Mouse (Mus musculus) midbrain, embryonic 13.5 days (tissue): ENCODE measurements around the gene March4. TPM values are rescaled to one million over a fixed set of nuclear protein-coding genes. Genes with fewer than 3 reads are reported as not detected.
A peak's percentile ranks its signal among the peaks of the same experiment; 100 is the strongest.

Experiments
- ATAC-seq: fragments of 200-750 bp; cut with Nextera tagmentation; 2 replicates; pipeline ENCODE4 v1.8.0; 2017; ENCODE audit warnings: mild to moderate bottlenecking, moderate TSS enrichment, moderate library complexity
- H3K27ac ChIP-seq: fragments of 300-500 bp; sonication (generic); 2 replicates; pipeline ENCODE4 v1.5.1; 2015; ENCODE audit warnings: inconsistent platforms, mild to moderate bottlenecking, moderate library complexity
- H3K27me3 ChIP-seq: fragments of 300-500 bp; sonication (generic); 2 replicates; pipeline ENCODE4 v1.6.1; 2015; ENCODE audit warnings: mild to moderate bottlenecking, inconsistent platforms
- H3K36me3 ChIP-seq: fragments of 300-500 bp; sonication (generic); 2 replicates; pipeline ENCODE4 v1.6.1; 2015; ENCODE audit warnings: mild to moderate bottlenecking, inconsistent platforms
- H3K4me1 ChIP-seq: fragments of 300-500 bp; sonication (generic); replicated peaks from 2 replicates; pipeline ENCODE4 v1.6.1; 2015; ENCODE audit warnings: inconsistent platforms
- H3K4me2 ChIP-seq: fragments of 300-500 bp; sonication (generic); replicated peaks from 2 replicates; pipeline ENCODE4 v1.6.1; 2015; ENCODE audit warnings: moderate library complexity, mild to moderate bottlenecking, inconsistent platforms
- H3K4me3 ChIP-seq: fragments of 300-500 bp; sonication (generic); replicated peaks from 2 replicates; pipeline ENCODE4 v1.5.1; 2015; ENCODE audit warnings: mild to moderate bottlenecking, inconsistent platforms
- H3K9ac ChIP-seq: fragments of 300-500 bp; sonication (generic); replicated peaks from 2 replicates; pipeline ENCODE4 v1.6.1; 2015; ENCODE audit warnings: mild to moderate bottlenecking, inconsistent platforms
- H3K9me3 ChIP-seq: fragments of 300-500 bp; sonication (generic); 2 replicates; pipeline ENCODE4 v1.6.1; 2016; ENCODE audit warnings: mild to moderate bottlenecking, inconsistent platforms
- WGBS: fragments of 180-500 bp; shearing (Covaris S2); methylation state at CpG from one replicate; pipeline ENCODE4 v1.1.7; 2015; 5-methylcytosine and 5-hydroxymethylcytosine counted together
- polyA plus RNA-seq: library from polyadenylated mRNA; unstranded; fragments of >200 nt; fragmentation: Nextera tagmentation; extraction: Ambion mirVana; gene quantifications from 2 replicates; pipeline ENCODE4 v1.2.1, GENCODE M21; 2015

March4 gene
- polyA plus RNA-seq, 1 experiment from 2014 or later, result 2.7 TPM

DNA sequence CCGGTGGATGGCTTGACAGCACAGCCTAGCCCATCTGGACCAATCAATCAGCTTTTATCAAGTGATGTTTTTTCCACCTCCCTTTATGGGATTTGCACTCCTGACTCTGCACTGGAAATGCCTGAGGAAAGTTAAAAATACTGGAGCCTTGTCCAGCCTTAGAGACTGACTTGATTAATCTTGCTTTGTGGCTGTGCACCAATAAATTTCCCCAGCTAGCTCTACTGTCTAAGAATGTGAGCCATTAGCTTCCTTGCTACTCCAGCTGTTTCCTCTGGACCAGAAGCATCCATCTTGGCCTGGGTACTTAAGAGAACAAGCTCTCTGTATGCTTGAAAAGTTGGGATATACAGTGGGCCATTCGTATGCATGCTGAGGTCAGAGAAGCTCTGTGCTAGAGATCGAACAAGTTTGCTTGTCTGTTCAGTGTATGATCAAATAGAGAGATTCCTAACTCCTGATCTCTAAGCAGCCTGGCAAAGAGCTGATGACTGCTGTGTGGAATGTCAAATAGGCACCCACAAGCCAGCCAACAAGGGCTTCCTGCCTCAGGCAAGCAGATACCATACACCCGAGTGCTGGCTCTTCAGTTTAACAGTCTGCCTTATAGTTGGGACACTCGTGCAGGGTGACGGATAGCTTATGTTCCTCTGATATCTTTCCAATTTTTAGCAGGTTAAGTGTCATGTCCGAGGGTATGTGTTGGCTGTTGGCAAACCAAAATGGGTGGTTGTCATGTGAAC, 25.8 kb downstream of the March4 start:
- WGBS, result 87% methylated on average over 7 of the region's 7 CpGs

DNA sequence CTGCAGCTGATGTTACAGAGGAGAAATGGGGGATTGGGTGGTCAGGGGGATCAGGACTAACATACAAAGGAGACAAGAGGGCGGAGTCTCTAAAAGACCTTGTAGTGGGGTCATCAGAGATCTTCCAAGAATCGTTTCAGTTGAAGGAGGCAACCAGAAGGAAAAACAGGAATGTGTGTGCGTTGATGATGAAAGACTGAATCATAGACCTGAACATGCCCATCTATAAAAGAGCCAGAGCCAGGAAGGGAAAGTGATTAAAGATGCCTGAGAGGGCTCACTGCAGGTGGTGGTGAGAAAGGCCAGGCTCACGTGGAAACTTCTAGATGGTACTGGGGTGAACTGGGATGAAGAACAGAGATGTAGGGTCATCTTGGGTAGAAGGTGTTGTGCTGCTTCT, 27.2 kb downstream of the March4 start:
- H3K9me3 ChIP-seq, result no peaks in the 10 kb centered on the region
- H3K36me3 ChIP-seq, result no peaks in the 10 kb centered on the region
- no peaks in the 10 kb centered on the region for H3K4me1 ChIP-seq
- no peak overlapping the region for H3K4me3 ChIP-seq
- H3K9ac ChIP-seq, result no peak overlapping the region
- H3K27me3 ChIP-seq, result no peaks in the 10 kb centered on the region
- no peak overlapping the region for H3K27ac ChIP-seq
- H3K4me2 ChIP-seq, result no peak overlapping the region
- WGBS, result 79% methylated on average over 4 of the region's 4 CpGs
- ATAC-seq, result no peak

More for the DNA sequence above, 25.8 kb downstream of the March4 start:
- Histone ChIP-seq H3K4me3 (no peak overlapping the region), H3K4me1 (no peaks in the 10 kb centered on the region), H3K27ac (no peak overlapping the region), H3K4me2 (no peak overlapping the region), H3K9ac (no peak overlapping the region), H3K36me3 (no peaks in the 10 kb centered on the region), H3K9me3 (no peaks in the 10 kb centered on the region), H3K27me3 (no peaks in the 10 kb centered on the region)
- no peak for ATAC-seq

DNA sequence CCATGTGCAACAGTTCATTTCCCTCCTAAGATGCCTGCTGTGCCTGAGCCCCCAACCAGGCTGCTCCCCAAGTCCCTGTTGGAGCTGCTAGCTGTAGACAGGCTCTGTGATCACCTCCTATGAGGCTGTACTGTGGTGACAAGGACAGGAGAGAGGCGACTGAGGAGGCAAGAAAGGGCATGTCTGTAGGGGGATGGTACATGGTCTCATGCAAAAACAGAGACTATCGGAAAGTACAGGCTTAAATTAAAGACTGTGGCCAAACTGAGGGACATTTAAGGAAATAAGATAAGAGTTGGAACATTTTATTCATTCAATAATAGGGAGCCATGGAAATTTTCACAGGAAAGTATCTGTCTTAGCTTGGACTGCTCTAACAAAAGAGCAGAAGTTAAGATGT, 29.1 kb downstream of the March4 start:
- H3K9ac ChIP-seq, result no peak overlapping the region
- no peak overlapping the region for H3K27ac ChIP-seq
- no peaks in the 10 kb centered on the region for H3K4me1 ChIP-seq
- no peak overlapping the region for H3K4me2 ChIP-seq
- H3K36me3 ChIP-seq, result no peaks in the 10 kb centered on the region
- H3K9me3 ChIP-seq, result no peaks in the 10 kb centered on the region
- ATAC-seq, result no peak
- no peak overlapping the region for H3K4me3 ChIP-seq
- no peaks in the 10 kb centered on the region for H3K27me3 ChIP-seq
- WGBS, result 63% methylated on average over 2 of the region's 2 CpGs

DNA sequence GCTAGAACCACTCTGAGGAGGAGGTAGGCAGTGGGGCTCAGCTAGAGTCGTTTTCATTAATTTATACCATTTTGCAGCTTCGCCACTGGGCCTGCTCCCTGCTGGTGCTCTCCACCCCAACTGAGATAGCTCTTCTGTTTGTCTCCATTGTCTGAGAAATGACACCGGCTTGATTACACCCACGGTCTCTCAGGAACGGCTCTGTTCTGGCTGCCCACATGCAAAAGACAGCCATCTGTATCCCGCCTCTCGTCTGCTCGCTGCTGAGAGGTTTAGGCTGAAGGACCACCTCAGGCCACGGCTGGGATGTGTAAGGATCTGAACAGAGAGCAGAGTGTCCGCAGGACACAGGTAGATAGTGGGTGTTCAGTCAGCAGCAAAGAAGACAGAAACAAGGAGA, 30.5 kb downstream of the March4 start:
- no peak overlapping the region for H3K4me3 ChIP-seq
- no peak overlapping the region for H3K27ac ChIP-seq
- H3K27me3 ChIP-seq, result no peaks in the 10 kb centered on the region
- no peaks in the 10 kb centered on the region for H3K9me3 ChIP-seq
- H3K36me3 ChIP-seq, result no peaks in the 10 kb centered on the region
- no peaks in the 10 kb centered on the region for H3K4me1 ChIP-seq
- H3K9ac ChIP-seq, result no peak overlapping the region
- no peak overlapping the region for H3K4me2 ChIP-seq
- no peak for ATAC-seq
- WGBS, result 54% methylated on average over 10 of the region's 10 CpGs

DNA sequence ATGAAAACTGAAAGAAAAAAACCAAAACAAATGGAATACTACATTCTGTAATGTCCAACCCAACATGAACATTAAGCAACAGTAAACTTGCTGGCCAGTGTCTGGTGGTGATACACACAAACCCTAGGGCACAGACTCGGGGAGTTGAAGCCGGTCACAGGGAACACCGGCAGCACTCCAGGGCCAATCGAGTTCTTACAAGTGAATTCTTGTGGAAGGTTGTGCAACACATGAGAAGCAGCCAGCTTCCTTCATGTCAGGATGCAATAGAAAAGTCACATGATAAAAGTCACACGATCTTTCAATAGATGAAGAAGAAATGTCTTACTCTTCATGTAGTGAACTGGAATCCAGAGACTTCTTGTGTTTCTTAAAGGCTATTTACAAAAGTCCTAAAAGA, 39.1 kb downstream of the March4 start:
- H3K27me3 ChIP-seq, result no peaks in the 10 kb centered on the region
- H3K36me3 ChIP-seq, result no peaks in the 10 kb centered on the region
- H3K9ac ChIP-seq, result no peak overlapping the region
- H3K4me3 ChIP-seq, result no peak overlapping the region
- 94% methylated on average over 5 of the region's 5 CpGs for whole genome bisulfite sequencing
- H3K4me1 ChIP-seq, result no peaks in the 10 kb centered on the region
- no peak overlapping the region for H3K27ac ChIP-seq
- no peak for ATAC-seq
- H3K9me3 ChIP-seq, result no peaks in the 10 kb centered on the region
- H3K4me2 ChIP-seq, result no peak overlapping the region

DNA sequence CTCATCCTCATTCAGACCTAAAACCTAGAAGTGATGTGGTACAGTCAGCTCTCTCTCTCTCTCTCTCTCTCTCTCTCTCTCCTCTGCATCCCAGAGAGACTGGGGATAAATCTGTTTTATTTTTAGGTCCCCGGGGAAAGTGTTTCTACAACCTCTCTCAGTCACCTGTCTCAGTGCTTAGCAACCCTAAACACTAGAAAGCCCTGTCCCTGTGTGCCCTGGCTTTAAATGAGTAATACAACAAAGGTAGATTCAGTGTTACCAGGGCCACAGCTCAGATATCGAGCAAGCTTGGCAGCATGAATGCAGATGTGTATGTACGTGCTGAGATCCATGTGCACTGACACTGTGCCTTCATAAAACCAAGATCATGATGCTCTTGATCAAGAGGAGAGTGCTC, 43.3 kb downstream of the March4 start:
- no peak for ATAC-seq
- no peak overlapping the region for H3K9ac ChIP-seq
- no peak overlapping the region for H3K4me2 ChIP-seq
- no peaks in the 10 kb centered on the region for H3K27me3 ChIP-seq
- H3K36me3 ChIP-seq, result no peaks in the 10 kb centered on the region
- no peak overlapping the region for H3K4me3 ChIP-seq
- WGBS, result 82% methylated on average over 3 of the region's 3 CpGs
- no peaks in the 10 kb centered on the region for H3K9me3 ChIP-seq
- H3K4me1 ChIP-seq, result peaks cover 14% of the 10 kb centered on the region
- no peak overlapping the region for H3K27ac ChIP-seq

DNA sequence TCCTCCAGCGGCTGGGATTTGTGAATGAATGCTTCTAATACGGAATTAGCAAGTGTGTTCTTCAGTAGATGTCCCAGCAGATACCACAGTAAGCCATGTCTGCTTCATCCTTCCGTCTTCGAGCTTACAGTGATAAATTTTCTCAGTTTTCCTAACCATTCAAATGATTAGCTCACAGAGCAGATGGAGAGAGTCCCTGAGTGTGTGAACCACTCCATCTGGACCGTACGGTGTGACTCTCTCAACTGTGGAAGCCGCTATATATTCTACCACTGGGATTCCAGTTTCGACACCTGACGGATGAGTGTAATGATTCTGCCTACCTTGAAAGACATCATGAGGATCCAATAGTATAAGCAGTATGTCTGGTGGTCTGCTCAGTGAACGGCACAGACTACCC, 44.1 kb downstream of the March4 start:
- H3K4me1 ChIP-seq, result peaks cover 14% of the 10 kb centered on the region
- ATAC-seq, result no peak
- no peaks in the 10 kb centered on the region for H3K9me3 ChIP-seq
- no peak overlapping the region for H3K4me2 ChIP-seq
- no peak overlapping the region for H3K4me3 ChIP-seq
- WGBS, result 90% methylated on average over 10 of the region's 10 CpGs
- H3K36me3 ChIP-seq, result no peaks in the 10 kb centered on the region
- no peak overlapping the region for H3K27ac ChIP-seq
- H3K27me3 ChIP-seq, result no peaks in the 10 kb centered on the region
- no peak overlapping the region for H3K9ac ChIP-seq

DNA sequence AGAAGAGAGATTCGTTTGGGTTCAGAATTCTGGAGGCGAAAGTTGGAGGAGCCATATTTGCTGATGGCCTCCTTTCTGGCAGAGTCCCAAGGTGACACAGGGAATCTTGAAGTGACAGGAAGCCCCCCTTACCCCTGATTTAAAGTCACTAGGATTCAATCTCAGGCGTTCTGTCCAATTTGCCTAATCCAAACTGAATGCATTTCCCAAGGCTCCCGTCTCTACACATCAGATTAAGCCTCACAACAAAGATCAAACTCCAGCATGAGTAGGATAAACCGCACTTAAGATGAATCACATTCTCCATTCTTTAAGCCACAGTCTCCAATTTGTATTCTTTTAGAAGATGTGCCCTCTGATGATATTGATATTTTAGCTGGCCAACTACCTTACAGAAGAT, 45.4 kb downstream of the March4 start:
- Histone ChIP-seq H3K4me3 (no peak overlapping the region), H3K9me3 (no peaks in the 10 kb centered on the region), H3K27ac (no peak overlapping the region), H3K4me1 (peaks cover 14% of the 10 kb centered on the region), H3K36me3 (no peaks in the 10 kb centered on the region), H3K4me2 (no peak overlapping the region), H3K27me3 (no peaks in the 10 kb centered on the region), H3K9ac (no peak overlapping the region)
- 28% methylated on average over 5 of the region's 5 CpGs for WGBS
- no peak for ATAC-seq

DNA sequence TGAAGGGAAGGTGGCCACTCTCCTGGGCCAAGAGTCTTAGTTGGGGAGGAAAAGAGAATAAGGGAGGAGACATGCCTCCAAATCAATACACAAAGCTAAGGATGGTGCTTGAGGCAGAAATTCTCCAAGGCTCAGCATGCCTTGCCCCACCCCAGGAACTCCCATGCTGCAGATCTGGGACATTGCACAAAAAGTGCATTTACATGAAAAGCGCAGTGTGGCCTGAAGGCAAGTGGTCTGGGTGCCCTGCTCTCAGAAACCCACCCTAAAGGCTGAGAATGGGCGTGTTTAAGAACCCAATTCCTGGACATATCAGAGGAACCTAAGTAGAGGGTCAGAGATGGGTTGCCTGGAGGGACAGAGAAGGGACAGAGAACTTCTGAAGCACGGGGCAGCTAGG, 45.9 kb downstream of the March4 start:
- no peak overlapping the region for H3K4me3 ChIP-seq
- H3K27ac ChIP-seq, result no peak overlapping the region
- H3K9me3 ChIP-seq, result no peaks in the 10 kb centered on the region
- H3K27me3 ChIP-seq, result no peaks in the 10 kb centered on the region
- no peaks in the 10 kb centered on the region for H3K36me3 ChIP-seq
- H3K4me1 ChIP-seq, result peaks cover 14% of the 10 kb centered on the region
- WGBS, result 55% methylated on average over 3 of the region's 3 CpGs
- no peak overlapping the region for H3K4me2 ChIP-seq
- H3K9ac ChIP-seq, result no peak overlapping the region
- ATAC-seq, result 0 out of 2 replicates have a peak, but pooled peaks have one; percentile 34

DNA sequence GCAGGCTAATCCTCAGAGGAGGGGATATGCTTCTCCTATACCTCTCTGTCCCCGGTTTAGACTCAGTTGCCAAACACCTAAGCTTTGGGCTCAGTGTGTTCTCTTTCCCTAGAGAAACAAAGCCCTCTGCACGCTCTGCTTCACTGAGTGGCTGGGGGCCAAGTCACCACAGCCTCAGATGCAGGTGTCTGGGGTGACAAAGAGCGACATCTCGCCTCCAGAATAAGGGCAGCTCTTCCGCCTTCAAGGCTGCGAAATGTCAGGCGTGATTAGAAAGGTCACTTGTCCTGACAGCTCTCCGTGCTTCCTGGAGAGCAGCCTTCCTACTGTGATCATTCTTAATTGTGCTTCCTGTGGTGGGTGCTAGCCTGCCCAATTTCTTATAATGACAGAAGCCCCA, 46.5 kb downstream of the March4 start:
- H3K27me3 ChIP-seq, result no peaks in the 10 kb centered on the region
- H3K27ac ChIP-seq, result peak overlapping the region; percentile 21; the same call in 1 of the 2 replicates
- WGBS, result 3% methylated on average over 8 of the region's 8 CpGs
- H3K4me1 ChIP-seq, result peaks cover 14% of the 10 kb centered on the region
- no peaks in the 10 kb centered on the region for H3K36me3 ChIP-seq
- H3K9me3 ChIP-seq, result no peaks in the 10 kb centered on the region
- H3K4me2 ChIP-seq, result no peak overlapping the region
- no peak for ATAC-seq
- H3K4me3 ChIP-seq, result no peak overlapping the region
- no peak overlapping the region for H3K9ac ChIP-seq

DNA sequence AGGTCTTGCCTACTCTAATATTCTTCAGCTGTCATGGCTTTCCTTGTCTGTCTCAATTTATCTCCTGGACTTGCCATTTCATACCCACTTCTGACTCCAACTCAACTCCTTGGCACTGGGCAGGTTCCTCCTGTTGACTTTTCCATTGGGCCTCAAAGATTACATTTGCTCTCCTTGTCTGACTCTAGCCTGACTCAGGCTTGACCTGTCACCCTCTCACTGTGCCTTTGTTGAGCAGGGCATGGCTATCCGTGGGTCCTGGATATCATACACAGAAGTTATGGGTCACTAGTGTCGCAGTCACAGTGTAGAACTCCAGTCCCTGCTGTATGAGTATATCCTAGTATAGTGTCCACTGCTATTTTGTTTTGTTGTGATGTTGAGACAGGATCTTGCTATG, 60.1 kb downstream of the March4 start:
- 85% methylated on average over 2 of the region's 2 CpGs for WGBS
- ATAC-seq, result no peak
- H3K4me3 ChIP-seq, result no peak overlapping the region

DNA sequence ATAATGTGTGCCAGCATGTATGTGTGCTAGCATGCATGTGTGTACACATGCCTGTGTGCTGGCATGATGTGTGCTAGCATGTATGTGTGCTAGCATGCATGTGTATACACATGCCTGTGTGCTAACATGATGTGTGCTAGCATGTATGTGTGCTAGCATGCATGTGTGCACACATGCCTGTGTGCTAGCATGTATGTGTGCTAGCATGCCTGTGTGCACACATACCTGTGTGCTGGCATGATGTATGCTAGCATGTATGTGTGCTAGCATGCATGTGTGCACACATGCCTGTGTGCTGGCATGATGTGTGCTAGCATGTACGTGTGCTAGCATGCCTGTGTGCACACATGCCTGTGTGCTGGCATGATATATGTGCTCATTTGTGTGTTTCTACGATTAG, 67.7 kb downstream of the March4 start:
- Histone ChIP-seq H3K27ac (no peak overlapping the region), H3K27me3 (no peaks in the 10 kb centered on the region), H3K36me3 (no peaks in the 10 kb centered on the region), H3K9me3 (no peaks in the 10 kb centered on the region), H3K4me3 (no peak overlapping the region), H3K4me2 (no peak overlapping the region), H3K9ac (no peak overlapping the region), H3K4me1 (0 out of 2 replicates have a peak, but pooled peaks cover 3% of the 10 kb centered on the region)
- WGBS, result 90% methylated on average over 2 of the region's 2 CpGs
- ATAC-seq, result no peak

More for the DNA sequence above, 60.1 kb downstream of the March4 start:
- no peak overlapping the region for H3K4me2 ChIP-seq
- no peaks in the 10 kb centered on the region for H3K27me3 ChIP-seq
- H3K36me3 ChIP-seq, result no peaks in the 10 kb centered on the region
- H3K27ac ChIP-seq, result no peak overlapping the region
- no peaks in the 10 kb centered on the region for H3K4me1 ChIP-seq
- no peaks in the 10 kb centered on the region for H3K9me3 ChIP-seq
- no peak overlapping the region for H3K9ac ChIP-seq

DNA sequence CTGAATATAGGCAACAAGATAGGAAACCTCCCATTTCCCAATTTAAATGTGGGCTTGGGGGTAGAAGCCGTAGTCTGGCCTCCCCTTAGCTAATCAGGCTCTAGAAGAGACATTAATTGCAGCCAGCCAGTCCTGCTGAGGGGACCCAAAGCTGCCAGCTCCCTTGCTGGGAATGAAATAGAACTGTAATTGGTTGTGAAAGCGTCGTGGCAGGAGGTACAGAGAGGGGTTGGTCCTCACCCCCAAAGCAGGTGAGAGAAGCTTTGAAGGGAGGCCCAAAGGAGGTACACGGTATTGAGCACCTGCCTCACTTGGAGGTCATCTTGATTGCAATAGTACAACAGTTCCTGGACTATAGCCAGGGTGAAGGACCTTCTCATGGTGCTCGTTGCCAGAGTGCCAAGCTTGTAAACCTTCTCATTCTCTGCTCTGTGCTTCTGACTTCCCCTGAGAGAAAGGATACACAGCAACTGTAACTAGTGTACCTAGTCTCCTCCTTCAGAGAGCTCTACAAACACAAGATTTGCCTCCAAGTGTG, 68.2 kb downstream of the March4 start:
- Histone ChIP-seq H3K27ac (no peak overlapping the region), H3K9ac (no peak overlapping the region), H3K4me1 (0 out of 2 replicates have a peak, but pooled peaks cover 3% of the 10 kb centered on the region), H3K9me3 (no peaks in the 10 kb centered on the region), H3K36me3 (no peaks in the 10 kb centered on the region), H3K4me3 (no peak overlapping the region), H3K27me3 (no peaks in the 10 kb centered on the region), H3K4me2 (no peak overlapping the region)
- 70% methylated on average over 5 of the region's 5 CpGs for WGBS
- ATAC-seq, result no peak
